Mouse (Mus musculus) heart, adult 2 months (tissue): Measurements from ENCODE around the gene Olfr320. TPM values are rescaled to one million over a fixed set of nuclear protein-coding genes. Genes with fewer than 3 reads are reported as not detected.

Source experiments
- DNase-seq, 2 experiments: peaks; one replicate each; pipeline ENCODE4 v3.0.0; 2021
- H3K27ac ChIP-seq: fragments of 200-600 bp; 2 replicates; pipeline ENCODE4 v1.8.1; 2022
- H3K27me3 ChIP-seq: fragments of 200-500 bp; 2 replicates; pipeline ENCODE4 v1.6.1; 2012; ENCODE audit warnings: mild to moderate bottlenecking, low read length, inconsistent platforms, mixed read lengths; ENCODE audit not compliant: control insufficient read depth, insufficient read depth
- H3K36me3 ChIP-seq: fragments of 200-500 bp; 2 replicates; pipeline ENCODE4 v1.6.1; 2012; ENCODE audit warnings: low read length, inconsistent platforms; ENCODE audit not compliant: control insufficient read depth, insufficient read depth
- H3K4me1 ChIP-seq: fragments of 200-500 bp; 2 replicates; pipeline ENCODE4 v1.6.1; 2011; ENCODE audit warnings: low read length; ENCODE audit not compliant: control insufficient read depth, insufficient read depth
- H3K4me3 ChIP-seq: fragments of 200-600 bp; 2 replicates; pipeline ENCODE4 v1.8.1; 2022
- H3K79me2 ChIP-seq: fragments of 200-500 bp; replicated peaks from 2 replicates; pipeline ENCODE4 v1.6.1; 2012; ENCODE audit warnings: mild to moderate bottlenecking, inconsistent platforms, low read length, moderate library complexity, mixed read lengths; ENCODE audit not compliant: control insufficient read depth, insufficient read depth
- H3K9ac ChIP-seq: fragments of 200-500 bp; 2 replicates; pipeline ENCODE4 v1.6.1; 2012; ENCODE audit warnings: low read depth, mild to moderate bottlenecking, control low read depth, inconsistent platforms, low read length, mixed read lengths
- CTCF ChIP-seq: fragments of 200-600 bp; IDR thresholded peaks from 2 replicates; pipeline ENCODE4 v1.8.1; 2022; ENCODE audit warnings: antibody characterized with exemption, mild to moderate bottlenecking, moderate library complexity
- EP300 ChIP-seq: fragments of 200-500 bp; IDR thresholded peaks from 2 replicates; pipeline ENCODE4 v1.6.1; 2011; ENCODE audit warnings: low read depth, low read length, control low read depth; ENCODE audit not compliant: insufficient read depth
- POLR2A ChIP-seq: fragments of 200-500 bp; IDR thresholded peaks from 2 replicates; pipeline ENCODE4 v1.6.1; 2011; ENCODE audit warnings: mild to moderate bottlenecking, low read depth, low read length, control low read depth; ENCODE audit not compliant: insufficient read depth
- WGBS: fragments of 180-500 bp; shearing (Covaris S2); methylation state at CpG from one replicate; pipeline ENCODE4 v1.1.7; 2018; 5-methylcytosine and 5-hydroxymethylcytosine counted together
- intact Hi-C: fragments of 180-260 bp; cut with DNase I; formaldehyde crosslinking; loops from one replicate; pipeline ENCODE4 v1.15.1; 2025
- polyA plus RNA-seq: library from polyadenylated mRNA; depleted of rRNA; stranded (reverse); fragments of >200 nt; gene quantifications from 2 replicates; pipeline ENCODE4 v1.2.3, GENCODE M21; 2012
- total RNA-seq, 2 experiments: library from RNA; stranded (reverse); gene quantifications; 2 replicates each; pipeline ENCODE4 v1.2.3; 2021

Olfr320 gene
- total and polyA plus RNA-seq, 3 experiments: not detected

DNA sequence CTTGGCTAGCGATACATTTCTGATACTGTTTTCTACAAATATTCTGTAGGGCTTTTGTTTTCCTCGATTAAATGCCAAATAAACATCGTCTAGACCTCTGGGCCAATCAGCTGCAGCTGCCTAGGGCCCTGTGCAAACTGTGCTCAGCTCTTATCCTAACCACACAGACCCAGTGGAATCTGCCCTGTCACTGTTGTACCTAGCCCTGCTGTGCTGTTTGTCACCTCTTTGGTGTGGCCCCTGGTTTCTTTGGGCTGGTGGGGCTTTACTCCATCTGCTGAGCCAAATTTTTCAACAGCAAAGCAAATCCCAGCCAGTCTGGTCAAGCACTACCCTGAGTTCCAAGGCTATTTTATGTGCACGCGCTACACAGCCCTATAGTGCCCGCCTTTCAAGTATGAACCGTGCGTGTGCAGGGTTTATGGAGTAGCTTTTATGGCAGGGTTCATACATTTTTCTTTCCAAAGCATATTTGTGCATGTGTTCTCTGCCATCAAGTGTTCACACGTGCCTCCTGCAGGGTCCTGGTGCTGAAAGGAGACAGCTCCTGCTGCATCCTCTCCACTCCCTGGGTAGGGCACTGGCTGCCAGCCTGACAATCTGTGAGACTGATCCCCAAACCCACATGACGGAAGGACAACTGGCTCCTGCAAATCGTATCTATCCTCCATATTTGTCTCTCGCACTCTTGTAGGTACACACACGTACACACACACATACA is 39.1 kb upstream of the Olfr320 start:
- Histone ChIP-seq H3K9ac (no peak overlapping the region), H3K27ac (no peak overlapping the region), H3K4me1 (no peaks in the 10 kb centered on the region), H3K36me3 (no peaks in the 10 kb centered on the region), H3K27me3 (peaks cover 3% of the 10 kb centered on the region), H3K79me2 (no peaks in the 10 kb centered on the region), H3K4me3 (no peak overlapping the region)
- WGBS: 81% methylated on average over 13 of the region's 13 CpGs
- intact Hi-C loops: no loop called here
- no peak for TF ChIP-seq POLR2A
- no peak for TF ChIP-seq CTCF
- TF ChIP-seq EP300: no peak
- no peak for DNase-seq

DNA sequence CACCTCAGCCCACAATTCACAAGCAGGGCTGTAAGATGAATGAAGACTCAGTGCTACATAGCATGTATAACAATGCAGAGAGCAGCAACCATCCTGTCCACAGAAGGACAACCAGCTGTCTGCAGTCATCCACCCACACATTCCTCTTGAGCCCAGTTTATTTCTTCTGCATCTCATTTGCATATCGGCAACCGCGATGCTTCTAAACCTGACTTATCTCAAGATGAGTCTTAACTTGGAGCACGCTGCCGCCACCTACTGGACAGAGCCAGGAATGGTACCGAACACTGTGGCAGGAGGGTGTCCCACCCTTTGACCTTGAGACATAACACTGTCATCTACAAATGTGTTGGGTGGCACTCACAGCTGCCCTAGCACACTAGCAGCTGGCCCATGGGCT is 37.5 kb upstream of the Olfr320 start:
- no peak overlapping the region for H3K4me3 ChIP-seq
- H3K4me1 ChIP-seq: no peaks in the 10 kb centered on the region
- no peak overlapping the region for H3K9ac ChIP-seq
- peak in 1 of 2 experiments; percentile 30 for DNase-seq
- WGBS: 29% methylated on average over 6 of the region's 6 CpGs
- H3K27me3 ChIP-seq: peaks cover 3% of the 10 kb centered on the region
- intact Hi-C loops: no loop called here
- no peaks in the 10 kb centered on the region for H3K79me2 ChIP-seq
- no peaks in the 10 kb centered on the region for H3K36me3 ChIP-seq
- H3K27ac ChIP-seq: no peak overlapping the region
- no peak for TF ChIP-seq EP300
- TF ChIP-seq CTCF: peak; percentile 72

DNA sequence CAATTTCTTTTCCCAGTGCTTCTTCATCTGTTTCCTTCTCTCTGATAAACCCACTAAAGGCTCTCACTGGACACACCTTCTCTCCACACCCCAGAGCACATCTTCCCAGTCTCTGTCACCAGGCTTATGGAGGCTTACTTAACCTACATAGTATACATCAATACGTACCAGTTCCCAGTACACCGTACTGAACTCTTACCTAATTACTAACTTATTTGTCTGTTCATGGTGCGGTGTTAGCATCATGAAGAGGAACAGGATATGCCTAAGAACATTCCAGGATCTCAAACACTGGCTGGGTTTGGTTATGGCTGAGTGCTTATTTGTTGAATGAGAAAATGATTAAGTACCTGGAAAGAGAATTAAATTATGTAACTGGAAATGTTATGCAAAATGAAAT is 25.7 kb upstream of the Olfr320 start:
- Histone ChIP-seq H3K4me3 (no peak overlapping the region), H3K36me3 (no peaks in the 10 kb centered on the region), H3K79me2 (no peaks in the 10 kb centered on the region), H3K9ac (no peak overlapping the region), H3K4me1 (no peaks in the 10 kb centered on the region), H3K27me3 (no peaks in the 10 kb centered on the region), H3K27ac (no peak overlapping the region)
- intact Hi-C loops: no loop called here
- TF ChIP-seq EP300: no peak
- TF ChIP-seq CTCF: no peak
- TF ChIP-seq POLR2A: no peak
- no peak for DNase-seq
- WGBS: 86% methylated on average over 3 of the region's 3 CpGs

DNA sequence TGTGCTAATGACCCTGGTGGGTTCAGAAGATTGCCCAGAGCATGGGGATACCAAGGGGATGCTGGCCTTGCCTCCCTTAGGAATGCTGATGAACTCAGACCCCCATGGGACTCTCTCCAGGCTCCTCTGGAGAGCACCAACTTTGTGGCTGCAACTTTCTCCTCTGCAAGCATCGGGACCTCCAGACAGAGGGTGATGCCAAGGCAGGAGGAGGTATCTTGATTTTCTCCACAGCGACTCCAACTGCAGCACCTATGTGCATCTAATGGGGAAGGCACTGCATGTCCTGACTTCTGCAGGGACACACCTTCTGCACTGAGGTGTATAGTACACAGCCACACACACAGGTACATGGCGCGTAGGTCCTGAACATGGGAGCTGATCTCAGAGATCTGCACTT is 22.3 kb upstream of the Olfr320 start, which contains the start of gene Olfr322:
Gene Olfr322, plus strand, starts transcription at position 187 of the 400 bp plus-strand sequence.
- H3K79me2 ChIP-seq: no peaks in the 10 kb centered on the region
- H3K27me3 ChIP-seq: no peaks in the 10 kb centered on the region
- no peak within 1 kb of the TSS for H3K4me3 ChIP-seq
- no peak for TF ChIP-seq EP300
- H3K36me3 ChIP-seq: no peaks in the 10 kb centered on the region
- intact Hi-C loops: no loop called here
- 89% methylated on average over 4 of the region's 4 CpGs for WGBS
- H3K4me1 ChIP-seq: no peaks in the 10 kb centered on the region
- no peak for DNase-seq
- no peak within 1 kb of the TSS for H3K27ac ChIP-seq
- no peak within 1 kb of the TSS for H3K9ac ChIP-seq

DNA sequence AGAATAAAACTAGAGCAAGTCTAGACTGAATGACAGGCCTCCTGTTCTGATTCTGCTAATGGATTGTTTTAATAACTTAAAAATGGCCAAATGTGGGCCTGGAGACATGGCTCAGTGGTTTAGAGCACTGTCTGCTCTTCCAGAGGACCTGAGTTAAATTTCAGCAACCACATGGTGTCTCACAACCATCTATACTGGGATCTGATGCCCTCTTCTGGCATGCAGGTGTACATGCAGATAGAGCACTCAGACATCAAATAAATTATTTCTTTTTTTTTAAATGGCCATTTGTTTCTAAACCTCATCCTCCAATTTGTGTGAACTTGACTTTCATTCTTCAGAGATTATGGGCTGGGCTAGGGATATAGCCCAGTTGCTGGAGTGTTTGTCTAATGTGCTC is 11.6 kb upstream of the Olfr320 start:
- intact Hi-C loops: no loop called here
- Histone ChIP-seq H3K27me3 (no peaks in the 10 kb centered on the region), H3K4me1 (no peaks in the 10 kb centered on the region)

DNA sequence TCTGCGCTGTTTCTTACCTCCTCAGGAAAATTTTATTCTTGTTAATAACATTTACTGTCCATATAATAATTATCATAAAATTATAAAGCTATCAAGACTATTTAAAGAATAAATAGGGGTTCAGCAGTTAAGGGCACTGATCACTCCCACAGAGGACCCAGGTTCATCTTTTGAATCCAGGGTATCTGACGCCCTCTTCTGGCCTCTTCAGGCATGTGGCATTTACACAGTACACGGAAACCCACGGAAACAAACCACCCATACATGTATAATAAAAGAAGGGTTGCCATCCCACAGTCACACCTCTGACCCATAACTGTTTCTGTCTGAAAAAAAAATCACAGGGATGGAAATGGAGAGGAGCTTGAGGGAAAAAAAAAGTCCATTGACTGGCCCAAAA is 9.1 kb upstream of the Olfr320 start:
- no peaks in the 10 kb centered on the region for H3K36me3 ChIP-seq
- no peak for DNase-seq
- H3K27me3 ChIP-seq: no peaks in the 10 kb centered on the region
- no peaks in the 10 kb centered on the region for H3K79me2 ChIP-seq
- 53% methylated on average over 4 of the region's 4 CpGs for WGBS
- H3K9ac ChIP-seq: no peak overlapping the region
- H3K27ac ChIP-seq: no peak overlapping the region
- no peaks in the 10 kb centered on the region for H3K4me1 ChIP-seq
- no peak overlapping the region for H3K4me3 ChIP-seq
- intact Hi-C loops: no loop called here
- no peak for TF ChIP-seq POLR2A
- TF ChIP-seq CTCF: peak; percentile 22; the same call in 1 of the 2 replicates

More for the DNA sequence above, 11.6 kb upstream of the Olfr320 start:
- Histone ChIP-seq H3K9ac (no peak overlapping the region), H3K27ac (no peak overlapping the region), H3K79me2 (no peaks in the 10 kb centered on the region), H3K4me3 (no peak overlapping the region), H3K36me3 (no peaks in the 10 kb centered on the region)
- DNase-seq: no peak
- peak; percentile 18; the same call in 1 of the 2 replicates for TF ChIP-seq CTCF
- TF ChIP-seq EP300: no peak
- no peak for TF ChIP-seq POLR2A
